Mouse (Mus musculus): Measurements from ENCODE around the gene Borcs7.

DNA sequence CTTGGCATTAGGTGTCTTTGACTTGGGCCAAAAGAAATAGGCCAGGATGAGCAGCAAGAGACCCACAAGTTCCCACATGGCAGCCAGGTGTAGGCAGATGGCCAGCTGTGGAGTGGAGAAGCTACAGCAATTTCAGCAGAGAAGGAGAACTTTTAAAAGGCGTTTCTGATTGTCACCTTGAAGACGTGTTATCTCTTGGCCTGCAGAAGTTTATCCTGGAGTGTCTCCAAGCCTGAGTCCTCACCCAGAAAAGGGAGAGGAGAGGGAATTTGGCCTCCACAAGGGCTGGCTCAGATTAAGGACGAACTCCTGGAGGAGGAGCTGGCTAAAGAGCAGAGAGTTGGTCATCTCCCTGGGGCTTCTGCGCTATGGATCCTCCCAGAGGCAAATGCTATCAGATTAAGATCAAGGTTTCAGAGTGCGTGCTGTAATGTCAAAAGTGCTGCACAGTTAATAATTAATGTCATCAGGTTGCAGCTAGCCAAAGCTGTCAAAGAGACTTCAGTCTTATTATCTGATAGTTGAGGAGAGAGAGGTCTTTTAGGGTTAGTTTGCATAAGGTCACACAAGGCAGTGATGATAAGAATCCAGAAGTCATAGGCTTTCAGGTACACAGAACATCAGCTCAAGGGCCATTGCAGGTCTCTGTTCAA is 16.8 kb upstream of the Borcs7 start, which contains the start of gene Cyp17a1:
- TF ChIP-seq CTCF (IDR thresholded peaks at IDR 0.05; ENCODE audit: control insufficient read depth, insufficient read depth, insufficient replicate concordance, low read depth, low read length) (no peak), POLR2A (IDR thresholded peaks at IDR 0.05; ENCODE audit: control insufficient read depth, low read depth, low read length) (no peak)
